Comparison of ENCODE assay signal across 10 mouse cellular contexts in genomic region chr1:160855926-160856620, GRCm38 (mm10). TPM values are rescaled to one million over a fixed set of nuclear protein-coding genes. Genes with fewer than 3 reads are reported as not detected.
DNase-seq lines count a peak whose midpoint lies in the region.
"Had no signal": no experiment of that assay in that cellular context is flagged by ENCODE, and none has a peak within 500 bp of the region (broad histone marks: within the 10 kb centered on the region; RNA-seq: fewer than 3 reads in every experiment).

No protein-coding gene starts in this region.

- peak; percentile 24 for DNase-seq in gastrocnemius, postnatal 10 days
- DNase-seq in gastrocnemius, postnatal 36 days: no peak
- DNase-seq in retina, postnatal 1 day: peak; percentile 54
- DNase-seq in retina, embryonic 14.5 days (ENCODE audit: low spot score): no peak
- peak; percentile 5 to 14 for DNase-seq in left cerebral cortex, adult 18-20 months (ENCODE audit: low spot score in 2 of 2)
- DNase-seq in kidney, postnatal 36 days: no peak
- no peak for DNase-seq in spleen, postnatal 4 days (ENCODE audit: low spot score in 2 of 2)
- no peak for DNase-seq in urinary bladder, postnatal 36 days (ENCODE audit: low spot score in 2 of 2)
- DNase-seq: heart, postnatal 36 days; thymus, postnatal 25 days had no signal

- intact Hi-C loops in gastrocnemius, postnatal 36 days (cut with DNase I): loop anchor here (5.0 kb wide), 2 partner anchors 81 to 99 kb away; no protein-coding TSS in a partner anchor

RNA-seq across cellular contexts. Expression of gene Rc3h1, which starts 50.1 kb away (rescaled TPM):
- total RNA-seq in gastrocnemius, postnatal 10 days (2021): 10 to 100 TPM; 32.1 to 36.9 TPM
- total RNA-seq in gastrocnemius, postnatal 36 days (2021): 10 to 100 TPM; 25.1 to 28.3 TPM
- 10 to 100 TPM; 37.6 to 41.5 TPM for total RNA-seq in left cerebral cortex, adult 18-20 months (2021)

Comparison
In these comparisons a context has a peak if more than half of its experiments do, and no peak if none do; other contexts are left out.
1. DNase-seq: peak in gastrocnemius, postnatal 10 days (single experiment), retina, postnatal 1 day (single experiment) and left cerebral cortex, adult 18-20 months (2 of 2); none in gastrocnemius, postnatal 36 days (0 of 2), retina, embryonic 14.5 days (single experiment), kidney, postnatal 36 days (0 of 2), spleen, postnatal 4 days (0 of 2) and urinary bladder, postnatal 36 days (0 of 2).